Mouse (Mus musculus): ENCODE measurements around the gene Rybp. TPM values are rescaled to one million over a fixed set of nuclear protein-coding genes. Genes with fewer than 3 reads are reported as not detected.

Gene Rybp
- total RNA-seq, 2 experiments from 2014 or later = 3.9 to 5.1 TPM

DNA sequence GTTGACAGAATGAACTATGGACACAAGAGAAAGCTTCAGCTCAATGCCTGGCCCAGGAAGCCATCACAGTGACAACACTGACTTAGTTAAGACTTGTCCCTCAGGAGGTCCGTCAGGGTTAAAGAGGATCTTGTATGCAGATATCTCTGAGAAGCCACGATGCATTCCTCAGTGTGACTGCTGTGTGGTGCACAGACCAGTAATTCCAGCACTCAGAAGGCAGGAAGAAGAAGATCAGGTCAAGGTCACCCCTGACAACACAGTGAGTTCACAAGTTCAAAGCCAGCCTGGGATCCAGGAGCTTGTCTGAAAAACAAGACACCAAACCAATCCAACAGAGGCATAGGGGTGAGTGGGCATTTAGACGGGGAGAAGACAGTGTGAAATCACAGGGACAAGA, 67.3 kb downstream of the Rybp start:
- no peak for DNase-seq

- DNase-seq = peak; percentile 65
Measured at GRCm38 (mm10) chr6:100218541-100219341, 68.5 kb downstream of the Rybp start.

DNA sequence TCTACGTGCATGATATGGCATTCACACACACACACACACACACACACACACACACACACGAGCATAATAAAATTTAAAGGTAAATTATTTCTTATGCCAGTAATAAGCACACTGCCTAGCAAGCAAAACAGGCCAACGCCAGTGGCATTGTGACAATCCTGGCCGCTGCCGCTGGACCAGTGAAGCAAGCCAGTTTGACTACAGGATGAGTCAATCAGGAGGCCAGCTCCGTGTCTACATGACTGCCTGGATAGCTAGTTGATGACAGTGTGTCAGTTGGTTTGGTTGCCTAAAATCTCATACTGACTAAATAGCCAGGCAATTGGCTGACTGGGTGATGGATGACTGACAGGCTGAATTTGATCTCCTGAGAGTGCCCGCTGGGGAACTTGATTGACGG, 69.8 kb downstream of the Rybp start:
- no peak for DNase-seq

- DNase-seq = no peak
Measured at GRCm38 (mm10) chr6:100216945-100217344, 70.3 kb downstream of the Rybp start.

GRCm38 (mm10) chr6:100215809-100216208, 71.5 kb downstream of the Rybp start:
- DNase-seq = no peak

GRCm38 (mm10) chr6:100214132-100214913, 73.0 kb downstream of the Rybp start:
- DNase-seq = no peak

DNA sequence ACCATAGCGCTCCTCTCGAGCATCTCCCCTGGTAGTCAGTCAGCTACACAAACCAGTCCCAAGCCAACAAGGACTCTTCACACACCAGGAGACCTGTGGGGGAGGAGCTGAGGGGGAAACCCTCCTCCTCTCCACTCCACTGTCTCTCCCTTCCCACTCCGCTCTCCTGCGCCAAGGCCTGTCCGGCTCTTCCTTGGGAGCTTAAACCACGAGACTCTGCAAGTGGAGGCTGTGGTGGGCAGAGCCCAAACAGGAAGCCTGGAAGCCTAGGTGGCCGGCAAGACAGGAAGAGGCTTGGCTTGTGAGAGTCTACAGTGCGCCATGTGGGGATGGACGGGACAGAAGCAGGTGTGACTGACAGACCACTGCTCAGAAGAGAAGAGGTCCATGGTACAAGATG, 73.7 kb downstream of the Rybp start:
- no peak for DNase-seq

DNA sequence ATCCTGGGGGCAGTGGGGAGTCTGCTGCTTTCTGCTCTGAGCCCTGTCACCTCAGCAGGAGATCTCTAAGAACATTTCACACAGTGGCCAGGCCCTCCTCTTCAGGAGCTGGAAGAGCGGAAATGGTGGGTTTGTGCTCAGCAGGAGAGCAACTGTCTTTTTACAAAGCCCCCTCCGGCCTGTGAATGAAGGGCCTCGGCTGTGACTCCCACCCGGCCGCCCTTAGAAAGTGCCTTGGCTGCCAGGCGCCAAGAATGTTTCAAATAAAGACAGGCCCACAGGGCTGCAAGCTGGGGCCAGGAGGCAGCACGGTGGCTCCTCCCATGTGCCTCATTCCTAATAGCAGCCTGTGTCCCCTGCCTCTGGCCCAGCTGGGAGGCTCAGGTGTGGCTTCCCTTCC, 74.5 kb downstream of the Rybp start:
- DNase-seq = no peak

GRCm38 (mm10) chr6:100211646-100212045, 75.6 kb downstream of the Rybp start:
- no peak for DNase-seq

GRCm38 (mm10) chr6:100210517-100210916, 76.8 kb downstream of the Rybp start:
- DNase-seq = no peak

DNA sequence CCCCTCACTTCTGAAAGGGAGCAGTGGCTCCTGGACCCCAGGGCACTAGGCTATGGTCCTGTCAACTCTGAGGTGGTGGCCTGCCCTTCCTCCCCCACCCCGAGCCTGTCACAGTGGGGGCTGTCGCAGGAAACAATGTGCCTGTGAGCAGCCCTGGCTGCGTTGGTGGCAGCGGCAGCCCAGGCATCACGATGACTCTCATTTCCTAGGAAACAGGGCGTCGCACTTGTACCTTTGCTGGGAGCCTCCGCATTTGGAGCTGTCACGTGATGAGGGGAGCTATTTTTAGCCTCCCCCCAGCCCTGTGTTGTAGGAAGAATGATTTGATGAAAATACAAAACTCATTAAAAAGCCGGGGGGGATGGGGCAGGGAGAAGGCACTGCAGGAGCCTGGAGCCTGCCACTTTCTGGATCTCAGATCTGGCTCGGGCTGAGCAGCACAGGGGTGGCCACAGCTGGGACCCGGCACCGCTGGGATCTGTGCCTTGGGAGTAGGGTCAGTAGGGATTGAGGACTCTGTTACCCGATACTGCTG, 80.5 kb downstream of the Rybp start:
- no peak for DNase-seq

DNA sequence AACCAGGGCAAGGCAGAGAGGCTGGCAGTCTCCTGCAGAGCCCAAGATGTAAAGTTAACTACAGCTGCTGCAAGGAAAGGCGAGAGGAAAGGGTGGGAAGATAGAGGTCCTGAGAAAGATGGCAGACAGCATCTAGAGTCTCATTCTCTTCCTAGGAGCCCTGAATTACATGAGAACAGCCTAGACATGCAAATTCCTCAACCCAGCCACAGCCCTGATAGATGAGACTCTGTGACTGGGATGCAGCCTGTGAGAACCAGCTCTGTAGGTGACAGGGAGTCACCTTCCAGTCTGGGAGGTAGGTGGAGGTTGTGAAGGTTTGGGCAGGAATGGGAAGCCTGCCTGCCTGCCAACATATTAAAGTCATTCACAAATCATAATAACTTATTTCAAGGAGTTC, 81.0 kb downstream of the Rybp start:
- no peak for DNase-seq

DNA sequence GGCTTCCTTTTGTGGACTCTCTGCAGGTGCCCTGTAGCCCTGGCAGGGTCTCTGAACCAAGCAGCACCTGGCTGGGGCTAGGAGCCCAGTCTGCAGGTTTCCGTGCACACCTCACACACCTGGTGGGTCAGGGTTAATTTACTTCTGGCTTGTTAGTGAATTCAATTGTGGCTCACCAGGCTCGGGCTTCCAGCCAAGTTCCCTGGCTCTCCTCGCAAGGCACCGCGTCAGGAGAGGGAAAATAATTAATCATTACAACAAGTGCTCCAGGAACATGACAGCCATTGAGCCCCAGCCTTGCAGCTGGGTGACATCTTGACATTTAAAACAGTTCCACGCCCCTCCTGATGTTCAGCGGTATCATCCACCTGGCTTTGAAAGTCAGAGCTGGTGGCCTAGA, 82.8 kb downstream of the Rybp start:
- no peak for DNase-seq

DNA sequence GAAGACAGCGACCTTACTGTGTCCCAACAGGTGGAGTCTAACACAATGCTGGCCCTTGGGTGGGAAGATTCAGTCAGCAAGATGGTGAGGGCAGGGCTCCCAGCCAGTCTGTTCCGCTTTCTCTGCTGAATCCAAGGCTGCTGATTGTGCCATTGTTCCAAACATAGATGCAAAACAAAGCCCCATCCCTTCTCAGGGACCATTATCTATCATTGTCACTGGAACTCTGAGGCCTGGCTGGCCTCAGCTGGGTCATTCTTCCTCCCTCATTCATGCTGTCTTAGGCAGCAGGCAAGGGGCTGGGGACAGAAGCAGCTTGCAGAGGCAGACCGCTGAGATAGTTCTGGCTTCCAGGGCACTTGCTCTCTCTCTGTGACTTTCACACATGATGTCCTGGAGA, 83.8 kb downstream of the Rybp start:
- DNase-seq = no peak

DNA sequence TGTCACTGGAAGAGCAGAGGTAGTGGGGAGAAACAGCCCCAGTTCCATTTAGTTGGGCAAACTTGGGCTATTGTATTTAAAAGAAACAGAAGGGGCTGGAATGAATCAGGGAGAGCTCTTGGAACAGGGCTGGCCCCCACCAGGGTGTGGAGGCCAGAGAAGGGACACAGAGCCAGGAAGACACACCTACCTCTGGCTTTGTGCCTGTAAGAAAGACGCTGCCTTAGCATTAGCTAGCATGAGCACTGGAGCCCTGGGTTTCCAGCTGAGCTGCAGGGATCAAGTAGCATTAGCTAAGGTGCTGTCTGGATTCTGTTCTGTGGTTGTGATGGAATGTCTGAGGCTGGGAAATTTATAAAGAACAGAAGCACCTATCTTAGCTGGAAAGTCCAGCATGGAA, 85.2 kb downstream of the Rybp start:
- DNase-seq = no peak

DNA sequence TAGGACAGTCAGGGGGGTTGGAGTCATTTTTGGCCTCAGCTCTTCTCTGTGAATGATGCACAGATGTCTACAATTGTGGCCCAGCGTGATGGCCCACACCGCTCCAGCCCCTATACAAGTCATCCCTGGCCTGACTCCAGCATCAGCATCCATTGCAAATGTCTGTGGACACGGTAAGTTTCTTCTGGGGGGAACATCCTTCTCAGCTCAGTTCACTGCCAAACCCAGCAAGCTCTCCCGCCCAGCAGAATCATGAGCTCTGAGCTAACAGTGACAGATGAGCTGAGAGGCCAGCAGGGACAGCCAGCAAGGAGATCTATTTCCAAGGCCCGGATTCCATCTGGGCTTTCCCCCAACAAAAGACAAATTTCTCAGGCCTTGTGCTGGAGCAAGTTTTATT, 90.2 kb downstream of the Rybp start:
- peak; percentile 41 for DNase-seq

GRCm38 (mm10) chr6:100195870-100196409, 91.3 kb downstream of the Rybp start:
- peak; percentile 57 for DNase-seq

DNA sequence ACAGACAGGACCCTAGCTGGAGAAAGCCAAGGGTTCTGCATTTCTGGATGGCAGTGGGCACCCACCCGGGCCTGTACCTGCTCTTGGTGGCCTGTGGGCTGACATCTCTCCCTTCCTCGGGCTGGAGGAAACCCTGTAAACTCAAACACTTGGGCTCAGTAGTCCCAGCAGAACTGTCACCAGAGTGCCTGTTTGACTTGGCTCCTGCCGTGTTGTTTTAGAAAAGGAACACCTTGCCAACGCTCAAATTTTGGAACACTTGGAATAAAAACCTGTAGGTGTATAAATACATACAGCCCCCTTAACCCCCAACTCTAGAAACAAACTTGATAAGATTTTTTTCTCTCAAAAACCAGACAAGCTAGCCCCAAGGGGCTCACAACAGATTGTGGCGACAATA, 92.2 kb downstream of the Rybp start:
- DNase-seq = no peak

- no peak for DNase-seq
Measured at GRCm38 (mm10) chr6:100193760-100194159, 93.5 kb downstream of the Rybp start.

DNA sequence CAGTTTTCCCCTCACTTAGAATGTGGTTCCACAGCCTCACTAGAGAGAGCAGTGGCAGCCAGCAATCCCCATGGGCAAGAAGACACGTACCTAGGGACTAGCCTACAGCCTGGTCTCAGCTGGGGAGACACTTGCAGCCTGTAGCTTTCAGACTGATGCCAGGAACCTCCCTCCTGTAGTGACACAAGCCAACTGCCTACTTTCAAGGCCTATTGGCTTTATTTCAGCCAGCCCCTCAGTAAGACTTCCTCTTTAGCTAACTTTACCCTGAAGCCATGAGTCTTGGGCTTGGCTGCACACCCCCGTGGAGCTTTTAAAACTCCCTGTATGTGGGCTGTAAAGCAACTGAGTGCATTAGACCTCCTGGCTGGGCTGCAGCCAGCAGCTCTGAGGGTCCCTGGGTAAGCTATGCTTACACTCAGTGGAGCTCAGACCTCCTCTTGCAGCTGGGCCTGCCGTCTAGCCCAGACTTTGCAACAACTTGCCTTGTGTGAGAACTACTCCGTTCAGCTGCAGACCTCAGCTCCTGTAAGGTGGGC, 94.5 kb downstream of the Rybp start:
- DNase-seq = no peak

GRCm38 (mm10) chr6:100190803-100191559, 96.3 kb downstream of the Rybp start:
- no peak for DNase-seq

DNA sequence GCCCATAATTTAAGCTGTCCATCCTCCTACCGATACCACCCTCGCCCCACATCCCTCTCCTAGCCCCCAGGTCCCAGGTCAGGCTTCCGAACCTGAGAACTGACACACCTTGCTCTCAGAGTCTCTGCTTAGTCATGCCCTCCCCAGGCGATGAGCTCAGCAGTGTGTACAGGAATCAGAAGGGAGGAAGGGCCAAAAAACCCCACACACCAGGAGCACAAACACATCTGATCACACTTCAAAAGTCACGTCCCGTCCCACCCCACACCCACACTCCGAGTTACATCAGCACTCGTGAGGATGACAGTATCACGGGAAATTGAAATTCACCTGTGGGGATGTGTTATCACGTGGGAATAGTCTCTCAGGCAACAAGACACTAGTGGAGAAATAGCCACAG, 97.0 kb downstream of the Rybp start:
- no peak for DNase-seq
